Mouse (Mus musculus): ENCODE results near the gene Mknk2. TPM values are rescaled to one million over a fixed set of nuclear protein-coding genes. Genes with fewer than 3 reads are reported as not detected.
A peak's percentile ranks its signal among the peaks of the same experiment; 100 is the strongest.

The Mknk2 gene
- polyA plus RNA-seq, 1 experiment from 2014 or later = 103 TPM

DNA sequence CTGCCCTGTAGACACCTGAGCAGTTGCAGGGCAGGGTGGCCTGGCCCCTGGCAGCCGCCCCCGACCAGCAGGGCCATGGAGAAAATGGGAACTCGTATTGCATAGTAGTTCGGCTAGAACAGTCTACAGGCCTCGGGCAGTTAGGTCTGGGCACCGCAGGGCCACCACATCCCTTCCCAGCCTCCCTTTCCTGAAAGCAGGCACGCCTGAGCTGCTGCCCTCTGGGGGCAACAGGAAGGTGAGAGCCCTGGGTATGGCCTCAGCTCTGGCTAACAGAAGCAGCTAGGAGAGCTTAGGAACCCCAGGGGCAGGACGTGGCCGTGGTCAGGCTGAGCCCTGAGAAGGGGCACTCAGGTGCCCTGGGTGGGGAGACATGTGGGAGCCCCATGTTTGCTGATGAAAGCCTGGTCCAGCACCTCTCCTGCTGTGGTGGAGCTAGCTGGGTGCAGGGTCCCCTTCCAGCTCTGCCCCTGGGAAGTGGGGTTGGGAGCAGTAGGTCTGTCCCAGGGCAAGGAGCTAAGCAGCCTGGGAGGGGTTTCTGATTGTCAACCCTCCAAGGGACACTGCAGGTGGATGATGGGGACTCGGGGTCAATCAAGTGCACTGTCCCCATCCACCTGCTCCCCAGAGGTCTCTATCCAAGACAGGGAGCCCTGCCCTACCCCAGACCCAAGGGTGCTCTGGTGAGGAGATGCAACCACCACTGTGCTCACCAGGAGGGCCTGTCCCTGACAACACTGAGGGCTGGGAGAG is 11.8 kb downstream of the Mknk2 start:
- 0 out of 2 replicates have a peak overlapping the region, but pooled peaks have one; percentile 14 for H3K9ac ChIP-seq

GRCm38 (mm10) chr10:80665459-80665858 is 12.5 kb downstream of the Mknk2 start:
- Histone ChIP-seq H3K27me3 (no peaks in the 10 kb centered on the region), H3K36me3 (peaks cover 48% of the 10 kb centered on the region), H3K9ac (0 out of 2 replicates have a peak overlapping the region, but pooled peaks have one; percentile 14), H3K27ac (peak overlapping the region; percentile 92), H3K4me2 (peak overlapping the region; percentile 50), H3K4me1 (peaks cover 59% of the 10 kb centered on the region), H3K4me3 (replicated peaks) (no peak overlapping the region), H3K9me3 (replicated peaks) (no peaks in the 10 kb centered on the region)
- ATAC-seq (replicated peaks; ENCODE audit: low FRiP score) = no peak
- WGBS = 51% methylated on average over 4 of the region's 4 CpGs

More for the DNA sequence above, 11.8 kb downstream of the Mknk2 start:
- H3K36me3 ChIP-seq = peaks cover 55% of the 10 kb centered on the region
- peaks cover 57% of the 10 kb centered on the region for H3K4me1 ChIP-seq
- no peaks in the 10 kb centered on the region for H3K27me3 ChIP-seq
- no peak overlapping the region for H3K4me2 ChIP-seq
- H3K27ac ChIP-seq = peak overlapping the region; percentile 92
- ATAC-seq (replicated peaks; ENCODE audit: low FRiP score) = no peak
- 67% methylated on average over 10 of the region's 10 CpGs for WGBS
- H3K4me3 ChIP-seq (replicated peaks) = no peak overlapping the region
- H3K9me3 ChIP-seq (replicated peaks) = no peaks in the 10 kb centered on the region

DNA sequence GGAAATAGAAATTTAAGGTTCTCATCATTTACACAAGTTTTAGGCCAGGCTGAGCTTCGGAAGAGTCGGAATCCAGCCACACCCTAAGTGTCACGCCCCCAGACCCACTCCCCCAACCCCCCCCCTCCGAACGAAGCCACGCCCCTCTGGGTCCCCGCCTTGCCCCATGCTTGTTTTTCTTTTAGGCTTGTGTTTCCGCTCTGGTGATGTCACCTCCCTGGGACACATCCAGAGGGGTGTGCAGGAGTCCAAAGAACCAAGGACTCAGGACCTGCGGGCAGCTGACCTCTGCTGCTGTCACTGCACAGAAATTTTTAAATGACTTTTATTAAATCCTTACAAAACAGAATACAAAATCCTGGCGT is 12.9 kb downstream of the Mknk2 start:
- no peaks in the 10 kb centered on the region for H3K9me3 ChIP-seq (replicated peaks)
- 0 out of 2 replicates have a peak overlapping the region, but pooled peaks have one; percentile 5 for H3K4me3 ChIP-seq (replicated peaks)
- no peak overlapping the region for H3K9ac ChIP-seq
- peaks cover 55% of the 10 kb centered on the region for H3K4me1 ChIP-seq
- ATAC-seq (replicated peaks; ENCODE audit: low FRiP score) = peak; percentile 47
- peak overlapping the region; percentile 50 for H3K4me2 ChIP-seq
- peak overlapping the region; percentile 92 for H3K27ac ChIP-seq
- H3K36me3 ChIP-seq = peaks cover 43% of the 10 kb centered on the region
- H3K27me3 ChIP-seq = no peaks in the 10 kb centered on the region
- 6% methylated on average over 10 of the region's 10 CpGs for WGBS

- Histone ChIP-seq H3K9ac (peak overlapping the region; percentile 28; the same call in 1 of the 2 replicates), H3K9me3 (replicated peaks) (no peaks in the 10 kb centered on the region), H3K4me2 (peak overlapping the region; percentile 50), H3K4me1 (peaks cover 52% of the 10 kb centered on the region), H3K4me3 (replicated peaks) (peak overlapping the region; percentile 5; the same call in 1 of the 2 replicates), H3K36me3 (peaks cover 37% of the 10 kb centered on the region), H3K27me3 (no peaks in the 10 kb centered on the region), H3K27ac (peak overlapping the region; percentile 92)
- ATAC-seq (replicated peaks; ENCODE audit: low FRiP score) = peak; percentile 63
- 16% methylated on average over 16 of the region's 16 CpGs for WGBS
Observed at GRCm38 (mm10) chr10:80664197-80665015, 13.5 kb downstream of the Mknk2 start.

- Histone ChIP-seq H3K9ac (no peak overlapping the region; the same call in 1 of the 2 replicates), H3K9me3 (replicated peaks) (no peaks in the 10 kb centered on the region), H3K36me3 (peaks cover 30% of the 10 kb centered on the region), H3K27ac (peak overlapping the region; percentile 92), H3K4me2 (no peak overlapping the region), H3K4me3 (replicated peaks) (no peak overlapping the region), H3K4me1 (peaks cover 55% of the 10 kb centered on the region), H3K27me3 (no peaks in the 10 kb centered on the region)
- 24% methylated on average over 5 of the region's 5 CpGs for WGBS
- 0 out of 2 replicates have a peak, but pooled peaks have one; percentile 5 for ATAC-seq (replicated peaks; ENCODE audit: low FRiP score)
Observed at GRCm38 (mm10) chr10:80663485-80664196, 14.3 kb downstream of the Mknk2 start.

DNA sequence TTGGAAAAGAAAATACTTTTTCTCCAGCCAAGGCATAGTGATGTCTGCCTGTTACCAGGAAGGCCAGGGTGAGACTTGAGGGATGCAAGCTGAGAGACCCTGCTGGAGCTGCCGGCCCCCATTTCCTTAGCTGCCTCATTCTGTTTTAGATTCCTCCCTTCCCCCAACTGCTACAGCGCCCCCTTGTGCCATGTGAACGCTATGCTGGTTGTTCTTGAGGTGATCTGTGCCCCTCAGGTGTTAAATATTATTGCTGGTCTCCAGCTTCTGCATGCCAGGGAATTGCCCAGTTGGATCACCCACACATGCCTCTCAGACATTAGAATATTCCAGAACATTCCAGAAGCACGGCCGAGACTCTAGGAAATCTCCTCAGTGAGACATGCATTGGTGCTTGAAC is 16.8 kb downstream of the Mknk2 start:
- Histone ChIP-seq H3K4me3 (replicated peaks) (no peak overlapping the region), H3K36me3 (peaks cover 5% of the 10 kb centered on the region), H3K27me3 (no peaks in the 10 kb centered on the region), H3K4me1 (peaks cover 56% of the 10 kb centered on the region), H3K27ac (no peak overlapping the region), H3K4me2 (no peak overlapping the region), H3K9ac (no peak overlapping the region), H3K9me3 (replicated peaks) (no peaks in the 10 kb centered on the region)
- ATAC-seq (replicated peaks; ENCODE audit: low FRiP score) = no peak
- 31% methylated on average over 5 of the region's 5 CpGs for WGBS

GRCm38 (mm10) chr10:80659213-80659612 is 18.7 kb downstream of the Mknk2 start:
- Histone ChIP-seq H3K4me2 (peak overlapping the region; percentile 31), H3K4me3 (replicated peaks) (peak overlapping the region; percentile 1; the same call in 1 of the 2 replicates), H3K9me3 (replicated peaks) (no peaks in the 10 kb centered on the region), H3K27me3 (no peaks in the 10 kb centered on the region), H3K9ac (no peak overlapping the region), H3K36me3 (no peaks in the 10 kb centered on the region), H3K4me1 (peaks cover 53% of the 10 kb centered on the region), H3K27ac (peak overlapping the region; percentile 34; the same call in 1 of the 2 replicates)
- ATAC-seq (replicated peaks; ENCODE audit: low FRiP score) = no peak
- WGBS = 17% methylated on average over 10 of the region's 10 CpGs

DNA sequence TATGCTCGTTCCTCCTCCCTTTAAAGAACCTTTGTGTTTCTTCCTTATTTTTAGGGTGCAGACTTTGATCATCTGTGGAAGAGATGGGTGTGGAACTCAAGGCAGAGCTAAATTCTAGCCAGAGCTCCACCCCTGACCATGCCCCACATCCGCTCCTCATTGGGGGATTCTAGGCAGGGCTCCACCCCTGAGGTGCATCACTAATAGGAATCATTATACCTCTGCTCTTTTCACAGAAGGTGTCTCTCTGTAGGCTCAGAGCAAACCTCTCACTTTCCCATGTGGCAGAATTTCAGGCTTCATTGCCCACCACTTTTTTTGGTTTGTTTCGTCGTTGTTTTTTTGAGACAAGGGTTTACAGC is 19.1 kb downstream of the Mknk2 start:
- peaks cover 52% of the 10 kb centered on the region for H3K4me1 ChIP-seq
- WGBS = 57% methylated on average over 4 of the region's 4 CpGs
- H3K27me3 ChIP-seq = no peaks in the 10 kb centered on the region
- H3K27ac ChIP-seq = peak overlapping the region; percentile 34; the same call in 1 of the 2 replicates
- H3K4me3 ChIP-seq (replicated peaks) = 0 out of 2 replicates have a peak overlapping the region, but pooled peaks have one; percentile 1
- H3K4me2 ChIP-seq = no peak overlapping the region
- no peaks in the 10 kb centered on the region for H3K36me3 ChIP-seq
- no peak for ATAC-seq (replicated peaks; ENCODE audit: low FRiP score)
- no peak overlapping the region for H3K9ac ChIP-seq
- no peaks in the 10 kb centered on the region for H3K9me3 ChIP-seq (replicated peaks)

GRCm38 (mm10) chr10:80658194-80658840 is 19.6 kb downstream of the Mknk2 start:
- whole genome bisulfite sequencing = 88% methylated on average over 14 of the region's 14 CpGs
- Histone ChIP-seq H3K4me1 (peaks cover 51% of the 10 kb centered on the region), H3K9ac (no peak overlapping the region), H3K4me2 (no peak overlapping the region), H3K9me3 (replicated peaks) (no peaks in the 10 kb centered on the region), H3K27ac (no peak overlapping the region), H3K27me3 (no peaks in the 10 kb centered on the region), H3K4me3 (replicated peaks) (no peak overlapping the region), H3K36me3 (no peaks in the 10 kb centered on the region)
- no peak for ATAC-seq (replicated peaks; ENCODE audit: low FRiP score)

GRCm38 (mm10) chr10:80656863-80657623 is 20.9 kb downstream of the Mknk2 start, which contains the start of gene Btbd2:
TSS of gene Btbd2 (minus strand) at chr10:80657071.
- peaks cover 6% of the 10 kb centered on the region; the same call in 1 of the 2 replicates for H3K36me3 ChIP-seq
- H3K27me3 ChIP-seq = no peaks in the 10 kb centered on the region
- H3K4me2 ChIP-seq = peak within 1 kb of the TSS; percentile 82
- ATAC-seq (replicated peaks; ENCODE audit: low FRiP score) = peak; percentile 57
- no peaks in the 10 kb centered on the region for H3K9me3 ChIP-seq (replicated peaks)
- peaks cover 50% of the 10 kb centered on the region for H3K4me1 ChIP-seq
- H3K4me3 ChIP-seq (replicated peaks) = peak within 1 kb of the TSS; percentile 91
- 18% methylated on average over 15 of the region's 15 CpGs for WGBS
- H3K9ac ChIP-seq = peak within 1 kb of the TSS; percentile 98
- H3K27ac ChIP-seq = peak within 1 kb of the TSS; percentile 97

Data from kidney, embryonic 15.5 days (tissue).